Mouse (Mus musculus): ENCODE data around the gene Rps6ka4.

Gene Rps6ka4

DNA sequence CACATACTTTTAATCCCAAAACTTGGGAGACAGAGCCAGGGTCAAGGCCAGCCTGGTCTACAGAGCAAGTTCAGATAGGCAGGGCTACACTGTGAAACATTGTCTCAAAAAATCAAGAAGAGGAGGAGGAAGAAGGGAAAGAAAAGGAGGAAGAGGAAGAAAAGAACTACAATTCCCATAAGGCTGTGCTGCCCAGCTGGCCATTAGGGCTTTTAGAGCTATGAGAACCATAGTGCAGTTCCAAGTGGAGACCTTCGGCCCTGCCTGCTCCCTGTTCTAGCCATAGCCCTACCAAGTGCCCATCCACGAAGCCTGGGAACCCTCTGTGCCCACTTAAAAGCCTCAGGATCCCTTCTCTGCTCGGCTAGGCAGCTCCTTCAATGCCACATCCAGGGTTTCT lies 11.1 kb upstream of the Rps6ka4 start:
- DNase-seq (ENCODE audit: low spot score), result no peak

DNA sequence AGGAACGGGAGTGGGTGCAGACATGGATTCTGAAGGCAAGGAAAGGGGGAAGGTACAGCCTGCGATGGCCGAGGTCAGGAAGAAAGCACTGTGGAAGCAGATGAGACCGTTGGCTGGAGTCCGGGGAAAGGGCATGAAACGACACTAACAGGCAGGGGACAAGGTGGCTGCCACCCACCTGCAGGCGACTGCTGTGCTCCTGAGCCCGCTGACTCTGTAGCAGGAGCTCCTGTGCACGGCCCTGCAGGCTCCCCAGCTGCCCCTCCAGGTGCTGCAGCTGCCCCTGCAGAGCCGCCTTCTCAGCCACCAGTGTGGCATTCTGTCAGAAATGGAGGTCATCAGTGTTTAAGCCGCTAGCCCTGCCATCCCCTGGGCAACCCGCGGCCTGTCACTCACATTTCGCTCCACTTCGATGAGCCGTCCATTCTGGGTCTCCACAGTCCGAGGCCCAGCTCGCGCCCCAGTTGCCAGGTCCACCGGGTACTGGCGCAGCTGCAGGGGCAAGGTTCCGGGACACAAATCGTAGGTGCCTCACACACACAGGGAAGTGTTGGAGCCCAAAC lies 9.2 kb upstream of the Rps6ka4 start:
- no peak for DNase-seq (ENCODE audit: low spot score)

GRCm38 (mm10) chr19:6847841-6848517 lies 7.5 kb upstream of the Rps6ka4 start:
- DNase-seq (ENCODE audit: low spot score), result no peak

GRCm38 (mm10) chr19:6846050-6846449 lies 5.6 kb upstream of the Rps6ka4 start:
- no peak for DNase-seq (ENCODE audit: low spot score)

GRCm38 (mm10) chr19:6842353-6842752 lies 1.9 kb upstream of the Rps6ka4 start:
- no peak for DNase-seq (ENCODE audit: low spot score)

- peak; percentile 15 for DNase-seq (ENCODE audit: low spot score)
Observed at GRCm38 (mm10) chr19:6841292-6841597, 809 bp upstream of the Rps6ka4 start.

DNA sequence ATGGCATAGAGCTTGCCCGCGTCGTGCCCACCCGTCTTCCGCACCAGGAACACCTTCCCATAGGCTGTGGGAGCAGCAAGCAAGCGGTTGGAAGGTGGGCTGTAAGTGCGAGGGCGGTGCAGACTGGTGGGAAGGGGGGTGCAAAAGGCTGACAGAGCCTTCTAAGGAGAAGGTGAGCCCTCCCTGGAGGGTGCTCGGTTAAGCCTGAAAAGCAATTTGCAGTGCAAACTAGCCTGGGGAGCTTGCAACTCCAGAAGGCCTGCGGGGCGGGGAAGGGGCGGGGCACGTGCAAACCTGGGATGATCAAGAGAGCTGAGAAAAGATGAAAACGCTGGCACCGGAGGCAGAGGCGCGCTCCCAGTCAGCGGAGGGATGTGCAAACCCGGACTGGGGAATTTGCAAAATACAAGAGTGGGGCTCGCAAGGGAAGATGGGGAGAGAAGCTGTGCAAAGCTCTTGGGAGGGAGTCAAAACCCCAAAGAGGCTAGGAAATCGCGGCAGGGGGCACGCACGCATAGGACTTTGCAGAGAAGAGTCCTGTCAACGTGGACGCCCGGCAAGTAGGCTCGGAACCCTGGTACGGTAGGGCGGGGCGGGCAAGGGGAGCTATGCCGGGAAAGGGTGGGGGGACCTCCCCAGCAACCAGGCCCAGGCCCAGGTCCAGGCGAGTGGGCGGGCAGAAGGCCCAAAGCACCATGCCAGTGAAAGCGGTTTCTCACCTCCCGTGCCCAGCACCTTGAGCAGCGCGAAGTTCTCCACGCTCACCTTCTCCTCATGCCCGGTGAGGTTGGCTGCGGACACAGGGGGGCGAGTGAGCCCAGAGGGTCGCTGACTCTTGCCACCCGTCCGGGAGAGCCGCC lies 591 bp downstream of the Rps6ka4 start:
- DNase-seq (ENCODE audit: low spot score), result peak; percentile 10

- no peak for DNase-seq (ENCODE audit: low spot score)
Observed at GRCm38 (mm10) chr19:6832363-6832762, 8.1 kb downstream of the Rps6ka4 start.

- no peak for DNase-seq (ENCODE audit: low spot score)
Observed at GRCm38 (mm10) chr19:6831331-6831730, 9.1 kb downstream of the Rps6ka4 start.

GRCm38 (mm10) chr19:6830556-6831316 lies 9.7 kb downstream of the Rps6ka4 start:
- no peak for DNase-seq (ENCODE audit: low spot score)

DNA sequence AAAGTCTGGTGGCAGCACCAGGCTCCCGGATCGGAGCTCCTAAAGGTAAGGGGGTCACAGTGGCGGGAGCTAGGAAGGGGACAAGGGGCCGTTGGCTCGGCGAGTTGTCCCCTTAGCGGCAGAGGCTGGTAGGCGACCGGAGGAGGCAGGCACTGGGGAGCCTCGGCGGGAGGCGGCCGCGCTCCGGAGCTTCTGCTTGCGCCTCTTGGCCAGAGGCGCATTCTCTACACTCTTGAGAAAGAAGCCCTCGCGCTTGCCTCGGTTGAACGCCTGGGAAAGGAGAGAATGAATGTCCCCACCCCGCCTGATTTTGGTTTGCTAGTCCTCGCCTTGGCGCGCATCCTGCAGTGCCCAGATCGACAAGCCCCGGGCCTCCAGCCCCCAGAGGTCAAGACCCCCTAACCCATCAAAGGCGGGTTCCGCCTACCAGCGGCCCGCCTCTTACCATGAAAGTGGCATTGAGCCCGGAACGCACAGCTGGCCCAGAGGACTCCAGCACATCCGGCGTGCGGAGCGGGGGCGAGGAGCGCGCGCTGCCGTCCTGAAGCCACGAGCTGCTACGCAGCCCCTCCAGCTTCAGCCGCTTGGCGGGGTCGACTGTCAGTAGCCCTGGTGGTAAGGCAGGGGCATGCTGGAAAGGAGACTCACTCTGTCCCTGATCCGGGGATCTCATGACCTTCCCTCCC lies 10.4 kb downstream of the Rps6ka4 start:
- no peak for DNase-seq (ENCODE audit: low spot score)

- DNase-seq (ENCODE audit: low spot score), result no peak
Observed at GRCm38 (mm10) chr19:6829069-6829468, 11.4 kb downstream of the Rps6ka4 start.

GRCm38 (mm10) chr19:6826601-6827000 lies 13.8 kb downstream of the Rps6ka4 start:
- no peak for DNase-seq (ENCODE audit: low spot score)

- no peak for DNase-seq (ENCODE audit: low spot score)
Observed at GRCm38 (mm10) chr19:6825384-6825783, 15.1 kb downstream of the Rps6ka4 start.

GRCm38 (mm10) chr19:6820538-6821195 lies 19.8 kb downstream of the Rps6ka4 start:
- no peak for DNase-seq (ENCODE audit: low spot score)

- no peak for DNase-seq (ENCODE audit: low spot score)
Observed at GRCm38 (mm10) chr19:6819143-6819827, 21.2 kb downstream of the Rps6ka4 start.

DNA sequence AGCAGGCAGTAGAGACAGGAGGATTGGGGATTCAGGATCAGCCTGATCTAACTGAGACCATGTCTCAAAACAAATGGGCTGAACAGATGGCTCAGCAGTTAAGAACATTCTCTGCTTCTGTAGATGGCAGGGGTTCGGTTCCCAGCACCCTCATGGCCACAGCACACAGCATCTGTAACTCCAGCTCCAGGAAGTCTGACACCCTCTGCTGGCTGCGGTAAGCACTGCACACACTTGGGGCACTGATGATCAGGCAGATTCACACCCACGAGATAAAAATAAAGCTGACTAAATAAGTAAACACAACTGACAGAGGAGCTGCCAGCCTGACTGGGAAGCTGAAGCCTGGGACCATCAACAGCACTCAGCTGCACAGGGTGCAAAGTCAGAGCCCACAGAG lies 25.5 kb downstream of the Rps6ka4 start:
- DNase-seq (ENCODE audit: low spot score), result no peak

- no peak for DNase-seq (ENCODE audit: low spot score)
Observed at GRCm38 (mm10) chr19:6814366-6814765, 26.1 kb downstream of the Rps6ka4 start.

All from T-cell, adult 2 months (primary cell).